Mouse (Mus musculus): Measurements from ENCODE around the gene Dusp27. TPM values are rescaled to one million over a fixed set of nuclear protein-coding genes. Genes with fewer than 3 reads are reported as not detected.

The Dusp27 gene
- total RNA-seq, 2 experiments from 2014 or later: 2.0 to 7.0 TPM

Other genes starting within 250 kb of the Dusp27 start
- gene Pou2f1, start 125.2 kb downstream of the Dusp27 start, total RNA-seq (2021): 10 to 100 TPM; 11.3 to 17.5 TPM
- gene Gpa33, start 2.3 kb upstream of the Dusp27 start, total RNA-seq (2021): under 1 TPM in 1 of 2 experiments, not detected in 1; 0.18 TPM
- gene Mael, start 110.8 kb upstream of the Dusp27 start, total RNA-seq (2021): not detected
- gene Ildr2, start 126.2 kb upstream of the Dusp27 start, total RNA-seq (2021): 1 to 10 TPM; 3.4 to 3.5 TPM

Data from adrenal gland, postnatal 10 days (tissue).